Comparison of ENCODE assay signal across 8 mouse cellular contexts in genomic region chr4:129541868-129542591, GRCm38 (mm10). TPM values are rescaled to one million over a fixed set of nuclear protein-coding genes. Genes with fewer than 3 reads are reported as not detected.
DNase-seq lines count a peak whose midpoint lies in the region; ATAC-seq lines count a peak whose summit lies in the region.

No protein-coding gene starts in this region.

- H3K27ac ChIP-seq in neural tube, embryonic 11.5 days (ENCODE audit: low read depth, low read length): peak overlapping the region; percentile 72
- peak overlapping the region; percentile 29; the same call in 1 of the 2 replicates for H3K27ac ChIP-seq in brown adipose tissue, adult 24 weeks (replicated peaks; ENCODE audit: low read depth, low read length)
- peak overlapping the region; percentile 68 for H3K27ac ChIP-seq in forebrain, embryonic 11.5 days (ENCODE audit: low read depth, low read length)
- H3K27ac ChIP-seq in stomach, embryonic 15.5 days: peak overlapping the region; percentile 80

- ATAC-seq in neural tube, embryonic 11.5 days (ENCODE audit: insufficient read depth, low FRiP score, low TSS enrichment): peak; percentile 46; the same call in 1 of the 2 replicates
- 0 out of 2 replicates have a peak, but pooled peaks have one; percentile 15 for ATAC-seq in forebrain, embryonic 11.5 days (replicated peaks; ENCODE audit: low FRiP score)
- ATAC-seq in stomach, embryonic 15.5 days (ENCODE audit: insufficient read depth, low FRiP score, low read depth): no peak
- ATAC-seq in activated CD4-positive, CD25-positive, alpha-beta regulatory T cell, adult 4 months: no peak

- no peaks in the 10 kb centered on the region for H3K9me3 ChIP-seq in neural tube, embryonic 11.5 days (ENCODE audit: control insufficient read depth, low read length)
- no peaks in the 10 kb centered on the region for H3K9me3 ChIP-seq in forebrain, embryonic 11.5 days (ENCODE audit: control insufficient read depth, low read length)
- H3K9me3 ChIP-seq in stomach, embryonic 15.5 days: no peaks in the 10 kb centered on the region

- peaks cover 10% of the 10 kb centered on the region for H3K4me1 ChIP-seq in neural tube, embryonic 11.5 days (ENCODE audit: control insufficient read depth, insufficient read depth, low read length)
- peaks cover 12% of the 10 kb centered on the region for H3K4me1 ChIP-seq in brown adipose tissue, adult 24 weeks (ENCODE audit: control insufficient read depth, insufficient read depth, insufficient read length, low read length)
- peaks cover 3% of the 10 kb centered on the region; the same call in 1 of the 2 replicates for H3K4me1 ChIP-seq in forebrain, embryonic 11.5 days (replicated peaks; ENCODE audit: control insufficient read depth, insufficient read depth, low read length)
- peaks cover 15% of the 10 kb centered on the region; the same call in 1 of the 2 replicates for H3K4me1 ChIP-seq in stomach, embryonic 15.5 days

- peak; percentile 52 for DNase-seq in neural tube, embryonic 11.5 days (ENCODE audit: low spot score)
- no peak for DNase-seq in neural tube, embryonic 10.5 days (ENCODE audit: extremely low spot score, low spot score)
- peak; percentile 62 for DNase-seq in forebrain, embryonic 11.5 days (ENCODE audit: low spot score)
- DNase-seq in kidney, adult 18-20 months: peak; percentile 26
- DNase-seq in lung, postnatal 36 days: peak; percentile 38

- H3K36me3 ChIP-seq in neural tube, embryonic 11.5 days (ENCODE audit: control insufficient read depth, insufficient read depth, low read length): peaks cover 2% of the 10 kb centered on the region; the same call in 1 of the 2 replicates
- no peaks in the 10 kb centered on the region; the same call in 1 of the 2 replicates for H3K36me3 ChIP-seq in forebrain, embryonic 11.5 days (ENCODE audit: control insufficient read depth, insufficient read depth, low read length)
- peaks cover 12% of the 10 kb centered on the region; the same call in 1 of the 2 replicates for H3K36me3 ChIP-seq in stomach, embryonic 15.5 days

- 0% methylated on average over 30 of the region's 30 CpGs for WGBS in neural tube, embryonic 11.5 days
- under 1% methylated on average over 30 of the region's 30 CpGs for WGBS in forebrain, embryonic 11.5 days
- under 1% methylated on average over 30 of the region's 30 CpGs for WGBS in stomach, embryonic 15.5 days

- peak overlapping the region; percentile 81 for H3K9ac ChIP-seq in neural tube, embryonic 11.5 days (ENCODE audit: low read length)
- H3K9ac ChIP-seq in forebrain, embryonic 11.5 days (ENCODE audit: low read length): peak overlapping the region; percentile 92
- H3K9ac ChIP-seq in stomach, embryonic 15.5 days: peak overlapping the region; percentile 57

- no peaks in the 10 kb centered on the region for H3K27me3 ChIP-seq in neural tube, embryonic 11.5 days (ENCODE audit: control insufficient read depth, insufficient read depth, low read length)
- no peaks in the 10 kb centered on the region for H3K27me3 ChIP-seq in forebrain, embryonic 11.5 days (ENCODE audit: control insufficient read depth, insufficient read depth, low read length)
- no peaks in the 10 kb centered on the region for H3K27me3 ChIP-seq in stomach, embryonic 15.5 days (replicated peaks)

- peak overlapping the region; percentile 91 for H3K4me3 ChIP-seq in neural tube, embryonic 11.5 days (ENCODE audit: low read depth, low read length)
- H3K4me3 ChIP-seq in brown adipose tissue, adult 24 weeks (ENCODE audit: insufficient read depth, low read depth, low read length): peak overlapping the region; percentile 71
- peak overlapping the region; percentile 88 for H3K4me3 ChIP-seq in forebrain, embryonic 11.5 days (ENCODE audit: low read depth, low read length)
- peak overlapping the region; percentile 82 for H3K4me3 ChIP-seq in stomach, embryonic 15.5 days (replicated peaks)

- H3K4me2 ChIP-seq in neural tube, embryonic 11.5 days (ENCODE audit: low read depth): peak overlapping the region; percentile 80
- peak overlapping the region; percentile 79 for H3K4me2 ChIP-seq in forebrain, embryonic 11.5 days (ENCODE audit: low read depth, low read length, severe bottlenecking)
- peak overlapping the region; percentile 75 for H3K4me2 ChIP-seq in stomach, embryonic 15.5 days

RNA-seq across cellular contexts. Expression of gene Hdac1, which starts 0.5 kb away (rescaled TPM):
- 243 and 258 TPM in 2 replicates for polyA plus RNA-seq in neural tube, embryonic 11.5 days (2014; fragmentation: Nextera tagmentation; extraction: Ambion mirVana)
- polyA plus RNA-seq in brown adipose tissue, adult 24 weeks (2012; ENCODE audit: insufficient read depth, insufficient read length, missing spikeins): 46.2 and 49.1 TPM in 2 replicates
- 262 and 282 TPM in 2 replicates for polyA plus RNA-seq in forebrain, embryonic 11.5 days (2014; fragmentation: Nextera tagmentation; extraction: Ambion mirVana)
- polyA plus RNA-seq in stomach, embryonic 15.5 days (2015; fragmentation: Nextera tagmentation; extraction: Ambion mirVana): 197 and 200 TPM in 2 replicates
- polyA plus RNA-seq in activated CD4-positive, CD25-positive, alpha-beta regulatory T cell, adult 4 months (2017; shearing (Covaris generic)): 100 to 1,000 TPM; 225 to 283 TPM

RNA-seq across cellular contexts. Expression of gene Marcksl1, which starts 28.6 kb away (rescaled TPM):
- 1,866 and 1,920 TPM in 2 replicates for polyA plus RNA-seq in neural tube, embryonic 11.5 days (2014; fragmentation: Nextera tagmentation; extraction: Ambion mirVana)
- 3.5 and 4.9 TPM in 2 replicates for polyA plus RNA-seq in brown adipose tissue, adult 24 weeks (2012; ENCODE audit: insufficient read depth, insufficient read length, missing spikeins)
- 1,728 and 1,922 TPM in 2 replicates for polyA plus RNA-seq in forebrain, embryonic 11.5 days (2014; fragmentation: Nextera tagmentation; extraction: Ambion mirVana)
- polyA plus RNA-seq in stomach, embryonic 15.5 days (2015; fragmentation: Nextera tagmentation; extraction: Ambion mirVana): 490 and 533 TPM in 2 replicates
- 1 to 10 TPM; 3.6 to 3.8 TPM for polyA plus RNA-seq in activated CD4-positive, CD25-positive, alpha-beta regulatory T cell, adult 4 months (2017; shearing (Covaris generic))

RNA-seq across cellular contexts. Expression of gene Lck, which starts 31.4 kb away (rescaled TPM):
- 6.3 and 7.0 TPM in 2 replicates for polyA plus RNA-seq in neural tube, embryonic 11.5 days (2014; fragmentation: Nextera tagmentation; extraction: Ambion mirVana)
- polyA plus RNA-seq in brown adipose tissue, adult 24 weeks (2012; ENCODE audit: insufficient read depth, insufficient read length, missing spikeins): not detected in 2 replicates
- 11.5 and 13.8 TPM in 2 replicates for polyA plus RNA-seq in forebrain, embryonic 11.5 days (2014; fragmentation: Nextera tagmentation; extraction: Ambion mirVana)
- polyA plus RNA-seq in stomach, embryonic 15.5 days (2015; fragmentation: Nextera tagmentation; extraction: Ambion mirVana): 6.3 and 6.9 TPM in 2 replicates
- 1,000 to 10,000 TPM; 1,301 to 1,674 TPM for polyA plus RNA-seq in activated CD4-positive, CD25-positive, alpha-beta regulatory T cell, adult 4 months (2017; shearing (Covaris generic))

RNA-seq across cellular contexts. Expression of gene Fam167b, which starts 36.3 kb away (rescaled TPM):
- 1.1 and 1.3 TPM in 2 replicates for polyA plus RNA-seq in neural tube, embryonic 11.5 days (2014; fragmentation: Nextera tagmentation; extraction: Ambion mirVana)
- not detected in 2 replicates for polyA plus RNA-seq in brown adipose tissue, adult 24 weeks (2012; ENCODE audit: insufficient read depth, insufficient read length, missing spikeins)
- 0.71 and 1.1 TPM in 2 replicates for polyA plus RNA-seq in forebrain, embryonic 11.5 days (2014; fragmentation: Nextera tagmentation; extraction: Ambion mirVana)
- polyA plus RNA-seq in stomach, embryonic 15.5 days (2015; fragmentation: Nextera tagmentation; extraction: Ambion mirVana): 3.5 and 3.9 TPM in 2 replicates
- 1 to 10 TPM; 1.3 to 1.6 TPM for polyA plus RNA-seq in activated CD4-positive, CD25-positive, alpha-beta regulatory T cell, adult 4 months (2017; shearing (Covaris generic))

RNA-seq across cellular contexts. Expression of gene Fam229a, which starts 51.0 kb away (rescaled TPM):
- not detected in 2 replicates for polyA plus RNA-seq in neural tube, embryonic 11.5 days (2014; fragmentation: Nextera tagmentation; extraction: Ambion mirVana)
- polyA plus RNA-seq in brown adipose tissue, adult 24 weeks (2012; ENCODE audit: insufficient read depth, insufficient read length, missing spikeins): not detected in 2 replicates
- polyA plus RNA-seq in forebrain, embryonic 11.5 days (2014; fragmentation: Nextera tagmentation; extraction: Ambion mirVana): not detected in 2 replicates
- 0.26 TPM in 1 of 2 replicates, not detected in the other for polyA plus RNA-seq in stomach, embryonic 15.5 days (2015; fragmentation: Nextera tagmentation; extraction: Ambion mirVana)
- polyA plus RNA-seq in activated CD4-positive, CD25-positive, alpha-beta regulatory T cell, adult 4 months (2017; shearing (Covaris generic)): not detected

Comparison
In these comparisons a context has a peak if more than half of its experiments do, and no peak if none do; other contexts are left out.
1. ATAC-seq: peak in neural tube, embryonic 11.5 days (single experiment) and forebrain, embryonic 11.5 days (single experiment); none in stomach, embryonic 15.5 days (single experiment) and activated CD4-positive, CD25-positive, alpha-beta regulatory T cell, adult 4 months (single experiment).
2. H3K27ac ChIP-seq: peak in every context shown above with its lines; median percentile 80 in stomach, embryonic 15.5 days; 72 in neural tube, embryonic 11.5 days; 68 in forebrain, embryonic 11.5 days; 29 in brown adipose tissue, adult 24 weeks.
3. RNA of gene Marcksl1, which starts 28.6 kb away (polyA plus RNA-seq): 1,866 to 1,920 TPM in neural tube, embryonic 11.5 days, 1,728 to 1,922 TPM in forebrain, embryonic 11.5 days and 490 to 533 TPM in stomach, embryonic 15.5 days; 3.5 to 4.9 TPM in brown adipose tissue, adult 24 weeks and 3.6 to 3.8 TPM in activated CD4-positive, CD25-positive, alpha-beta regulatory T cell, adult 4 months; every median in the first group is over 10 times any median in the second.
4. RNA of gene Lck, which starts 31.4 kb away (polyA plus RNA-seq): 1,301 to 1,674 TPM in activated CD4-positive, CD25-positive, alpha-beta regulatory T cell, adult 4 months; 11.5 to 13.8 TPM in forebrain, embryonic 11.5 days, 6.3 to 7.0 TPM in neural tube, embryonic 11.5 days, 6.3 to 6.9 TPM in stomach, embryonic 15.5 days and not detected in brown adipose tissue, adult 24 weeks; every median in the first group is over 10 times any median in the second.
5. Peak in every context shown above with its lines, with median percentiles within 50 percentile points of each other: H3K4me2 ChIP-seq, H3K4me3 ChIP-seq and H3K9ac ChIP-seq.